Mouse (Mus musculus) monocyte, adult 2 months (primary cell): ENCODE results near the gene Cdk17.
A peak's percentile ranks its signal among the peaks of the same experiment; 100 is the strongest.
"Not testable (repeated sequence)": the region's sequence is repeated elsewhere in the genome, so short reads cannot be mapped to it uniquely, and the experiment has no call there.

Source experiments
- DNase-seq, 2 experiments: peaks; one replicate each; pipeline ENCODE4 v3.0.0; 2022; ENCODE audit warnings: low spot score in 2 of 2, low read depth in 1 of 2

Gene Cdk17

DNA sequence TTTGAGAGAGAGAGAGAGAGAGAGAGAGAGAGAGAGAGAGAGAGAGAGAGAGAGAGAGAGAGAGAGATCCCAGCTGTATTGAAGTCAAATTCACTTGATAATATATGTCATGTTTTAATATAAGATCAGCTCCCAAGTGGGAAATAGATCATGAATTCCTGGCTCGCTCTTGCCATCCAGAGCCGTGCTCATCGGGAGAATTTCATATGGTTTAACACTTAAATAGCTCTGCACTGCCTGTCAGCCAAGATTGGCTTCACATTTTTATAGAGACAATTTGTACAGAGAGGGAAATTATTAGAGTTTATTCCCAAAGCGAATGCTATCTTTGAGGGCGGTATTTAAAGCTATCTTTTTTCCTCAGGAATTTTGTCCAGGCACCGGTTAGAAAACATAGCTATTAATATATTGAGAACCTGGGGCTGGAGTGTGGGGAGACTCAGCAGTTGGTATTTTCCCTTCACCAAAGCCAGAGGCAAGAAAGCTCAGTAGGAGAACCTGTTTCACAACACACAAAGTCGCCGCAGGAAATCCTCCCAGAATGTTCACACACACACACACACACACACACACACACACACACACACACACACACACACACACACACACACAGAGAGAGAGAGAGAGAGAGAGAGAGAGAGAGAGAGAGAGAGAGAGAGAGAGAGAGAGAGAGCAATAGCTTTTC is 17.9 kb upstream of the Cdk17 start:
- DNase-seq, result no peak

DNA sequence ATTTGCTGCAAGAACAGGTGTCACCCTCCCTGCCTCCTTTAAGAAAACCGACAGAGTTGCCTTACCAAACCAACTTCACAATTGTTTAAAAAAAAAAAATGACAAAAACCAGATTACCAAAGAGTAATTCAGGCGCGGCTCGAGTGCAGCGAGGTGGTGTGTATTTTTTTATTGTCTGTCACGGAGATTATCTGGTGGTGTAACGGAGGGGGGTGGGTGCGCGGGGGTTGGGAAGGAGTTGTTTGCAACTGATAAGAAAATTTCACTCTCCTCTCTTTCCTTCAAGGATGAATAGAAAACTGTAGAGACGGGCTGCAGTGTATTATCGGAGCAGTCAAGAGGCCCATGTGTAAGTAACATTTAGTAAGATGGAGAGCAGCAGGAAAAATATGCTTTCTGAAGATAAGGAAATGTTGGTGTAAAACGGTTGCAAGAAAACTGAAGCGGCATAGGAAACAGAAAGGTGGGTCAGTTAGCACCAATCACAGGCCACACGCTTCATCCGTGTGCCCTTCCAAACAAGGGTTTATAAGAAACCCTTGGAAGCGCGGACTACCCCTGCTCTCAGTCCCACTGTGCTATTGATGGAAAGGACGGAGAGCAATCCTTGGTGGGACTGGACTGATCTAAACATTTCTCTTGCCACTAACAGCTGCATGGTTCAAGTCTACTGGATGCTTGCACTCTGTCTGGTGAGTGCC is 17.2 kb upstream of the Cdk17 start:
- DNase-seq, result no peak

GRCm38 (mm10) chr10:93143986-93144314 is 16.7 kb upstream of the Cdk17 start:
- DNase-seq, result no peak

DNA sequence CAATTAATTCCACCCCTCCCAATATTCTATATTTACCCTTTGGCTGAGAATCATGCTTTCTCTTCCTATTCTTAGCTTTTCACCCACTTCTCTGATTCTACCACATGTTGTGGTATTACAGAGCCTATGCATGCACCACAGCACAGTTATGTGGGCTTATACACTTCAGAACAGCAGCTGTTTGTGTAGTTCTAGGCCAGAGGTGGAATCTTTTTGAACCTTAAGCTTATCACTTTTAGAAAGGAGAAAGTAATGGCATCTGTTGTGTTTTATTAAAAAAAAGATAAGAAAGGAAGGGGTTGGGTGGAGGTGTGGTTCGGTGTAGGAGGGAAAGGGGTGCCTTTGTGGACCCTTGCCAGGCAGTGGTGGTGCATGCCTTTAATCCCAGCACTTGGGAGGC is 16.1 kb upstream of the Cdk17 start:
- DNase-seq, result no peak

GRCm38 (mm10) chr10:93145088-93145487 is 15.6 kb upstream of the Cdk17 start:
- DNase-seq, result peak; percentile 18 to 65

- no peak for DNase-seq
Measured at GRCm38 (mm10) chr10:93146601-93147000, 14.1 kb upstream of the Cdk17 start.

GRCm38 (mm10) chr10:93147691-93148090 is 13.0 kb upstream of the Cdk17 start:
- DNase-seq, result no peak

DNA sequence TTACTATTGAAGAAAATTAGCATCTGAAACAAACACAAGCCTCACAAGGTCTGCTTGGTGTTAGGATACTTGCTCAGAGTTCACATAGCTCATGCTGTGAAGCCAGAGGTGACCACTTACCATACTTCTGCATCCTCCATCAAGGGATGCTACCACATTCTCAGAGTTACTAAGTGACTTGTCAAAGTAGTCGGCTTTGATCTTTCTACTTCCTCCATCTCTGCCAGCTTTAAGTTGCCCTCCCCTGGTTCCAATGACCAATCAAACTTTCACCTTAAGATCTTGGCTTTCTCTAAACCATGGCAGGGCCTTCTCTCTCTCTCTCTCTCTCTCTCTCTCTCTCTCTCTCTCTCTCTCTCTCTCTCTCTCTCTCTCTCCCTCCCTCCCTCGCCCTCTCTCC is 11.1 kb upstream of the Cdk17 start:
- DNase-seq, result no peak

DNA sequence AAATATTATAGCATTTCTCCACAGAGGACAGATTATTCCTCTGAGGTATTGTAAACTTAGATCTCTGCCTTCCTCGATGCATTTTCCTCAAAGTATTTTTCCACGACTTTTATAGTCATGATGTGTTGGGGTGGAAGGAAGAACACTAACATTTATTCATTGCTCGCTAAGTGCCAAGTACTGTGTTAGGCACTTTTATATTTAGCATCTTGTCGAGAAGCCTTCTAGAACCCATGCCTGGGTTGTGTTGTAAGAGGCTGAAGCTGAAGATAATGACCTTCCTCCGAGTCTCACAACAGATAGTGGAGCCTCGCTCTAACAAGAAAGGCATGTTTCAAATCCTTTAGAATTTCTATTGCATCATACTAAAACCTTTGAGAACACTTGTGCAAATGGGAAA is 8.9 kb upstream of the Cdk17 start:
- no peak for DNase-seq

DNA sequence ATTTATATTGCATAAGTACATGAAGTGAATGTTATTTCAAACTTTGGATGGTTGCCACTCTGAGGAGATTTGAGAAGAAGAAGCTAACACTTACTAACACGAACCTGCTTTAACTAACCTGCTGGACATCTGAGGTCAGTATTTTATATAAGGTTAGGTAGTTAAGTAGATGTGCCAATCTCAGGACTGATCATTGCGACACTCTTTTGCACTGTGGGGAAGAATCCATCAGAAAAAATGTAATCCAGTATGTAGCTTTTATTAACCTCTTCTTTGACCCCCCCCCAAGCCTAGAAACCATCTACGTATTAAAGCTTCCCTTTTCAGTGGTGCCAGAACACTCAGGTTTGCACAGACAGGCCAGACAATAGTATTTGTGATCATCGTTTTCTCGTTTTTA is 8.0 kb upstream of the Cdk17 start:
- DNase-seq, result no peak

DNA sequence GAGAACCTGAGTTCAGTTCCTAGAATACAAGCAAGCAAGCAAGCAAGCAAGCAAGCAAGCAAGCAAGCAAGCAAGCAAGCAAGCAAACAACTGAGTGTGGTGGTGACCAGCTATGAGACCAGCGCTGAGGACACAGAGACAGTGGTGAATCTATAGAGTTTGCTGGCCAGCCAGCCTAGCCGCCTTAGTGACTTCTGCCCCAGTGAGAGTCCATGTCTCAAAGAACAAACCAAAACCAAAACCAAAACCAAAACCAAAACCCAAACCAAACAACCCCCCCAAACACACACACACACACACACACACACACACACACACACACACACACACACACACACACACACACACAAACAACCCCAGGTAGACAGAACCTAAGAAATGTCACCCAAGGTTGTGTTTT is 7.3 kb upstream of the Cdk17 start:
- not testable (repeated sequence) for DNase-seq

DNA sequence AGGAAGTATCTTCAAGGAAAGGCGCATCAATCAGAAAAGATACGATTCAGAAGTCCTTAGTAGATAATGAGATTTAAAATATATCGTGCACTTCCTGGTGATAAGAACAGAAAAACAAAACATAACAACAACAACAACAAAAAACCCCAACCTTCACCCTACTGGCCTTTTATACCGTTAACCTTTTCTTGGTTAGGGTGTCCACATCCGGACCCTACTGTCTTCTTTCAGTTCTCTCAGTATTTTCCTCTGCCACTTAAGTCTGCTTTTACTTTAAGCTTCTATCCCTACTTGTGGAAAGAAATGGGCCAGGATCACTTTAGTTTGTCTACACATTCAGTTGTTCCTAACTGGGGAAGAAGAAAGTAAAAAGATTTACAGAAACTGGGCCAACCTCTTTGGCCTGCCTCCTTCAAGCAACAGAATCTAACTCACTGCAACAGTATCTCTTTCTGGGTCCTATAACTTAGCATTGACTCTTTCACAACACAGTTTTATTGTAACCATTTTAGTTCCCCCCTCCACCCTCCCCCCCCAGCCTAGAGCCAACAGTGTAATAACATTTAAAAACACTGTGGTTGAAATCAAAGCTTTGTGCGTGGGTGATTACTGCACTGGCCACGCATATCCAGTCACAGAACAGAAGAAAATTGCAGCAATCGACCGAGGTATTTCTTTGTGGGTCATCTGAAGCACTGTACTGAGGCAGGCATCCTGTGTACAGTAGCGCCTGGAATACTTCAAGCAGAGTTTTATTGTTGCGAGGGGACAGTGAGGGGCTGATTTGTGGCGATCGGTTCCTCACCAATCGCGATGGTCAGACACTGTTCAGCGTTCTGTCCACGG is 801 bp upstream of the Cdk17 start:
- DNase-seq, result no peak

GRCm38 (mm10) chr10:93160497-93160806 is 223 bp upstream of the Cdk17 start:
- peak in 1 of 2 experiments; percentile 49 for DNase-seq

DNA sequence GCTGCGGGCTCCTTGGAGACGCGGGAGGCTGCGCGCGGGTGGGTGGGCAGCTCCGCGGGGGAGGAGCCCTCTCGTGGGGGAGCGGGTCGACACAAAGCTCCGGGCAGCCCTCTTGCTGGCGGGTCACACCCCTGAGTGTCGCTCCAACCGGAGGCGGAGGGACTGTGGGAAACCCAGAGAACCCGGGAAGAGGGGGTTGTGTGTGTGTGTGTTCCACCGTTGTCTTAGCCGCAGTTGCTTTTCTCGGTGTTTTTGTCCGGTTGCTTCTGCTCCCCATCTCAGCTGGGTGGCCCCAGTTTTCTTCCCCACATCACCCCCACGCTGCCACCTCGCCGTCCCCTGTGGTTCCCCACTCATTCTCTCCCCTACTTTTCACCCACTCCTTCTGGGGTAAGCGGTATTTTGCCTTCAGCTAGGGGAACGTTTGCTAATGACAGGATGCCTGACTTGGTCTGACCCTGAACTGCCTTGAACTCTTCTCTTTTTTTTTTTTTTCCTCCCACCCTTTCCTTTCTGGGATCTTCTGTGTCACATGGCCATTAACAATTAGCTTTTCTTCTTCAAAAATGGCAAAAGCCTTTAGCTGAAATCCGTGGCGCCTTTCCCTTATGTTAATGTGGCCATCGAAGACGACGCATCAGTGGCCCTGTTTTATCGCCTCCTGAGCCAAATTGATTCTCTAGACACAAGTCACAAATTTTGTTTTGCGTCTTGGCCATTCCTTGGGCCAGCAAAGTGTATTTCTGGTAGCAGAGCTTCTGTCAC is 1.0 kb downstream of the Cdk17 start:
- no peak for DNase-seq

DNA sequence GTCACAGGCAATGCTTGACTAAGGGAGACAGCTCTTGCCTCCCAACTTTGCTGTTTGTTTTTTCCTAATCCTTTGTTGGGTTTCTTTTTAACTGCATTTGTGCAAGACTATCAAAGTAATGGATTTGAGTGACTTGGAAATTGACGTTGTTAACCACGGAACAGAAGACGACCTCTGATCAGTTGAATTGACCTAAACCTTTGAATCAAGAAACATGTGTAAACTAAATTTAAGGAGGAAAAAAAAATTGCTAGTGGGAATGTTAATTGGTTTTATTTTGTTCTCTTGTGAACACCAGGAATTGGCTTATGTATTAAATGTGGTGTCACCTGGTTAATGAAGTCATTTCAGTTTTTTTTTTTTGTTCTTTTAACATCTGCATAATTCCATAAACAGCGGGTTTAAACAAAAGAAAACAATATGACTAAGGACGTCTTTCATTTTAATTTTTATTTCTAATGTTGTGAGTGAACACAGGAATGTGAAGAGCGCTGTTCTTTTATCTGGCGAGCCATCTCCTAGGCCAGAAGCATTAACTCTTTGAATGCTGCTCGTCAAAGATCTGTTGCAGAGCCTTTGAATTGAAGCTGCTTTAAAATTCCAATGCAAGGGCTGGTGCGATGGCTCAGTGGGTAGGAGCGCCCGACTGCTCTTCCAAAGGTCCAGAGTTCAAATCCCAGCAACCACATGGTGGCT is 1.7 kb downstream of the Cdk17 start:
- DNase-seq, result no peak

GRCm38 (mm10) chr10:93162972-93163660 is 2.4 kb downstream of the Cdk17 start:
- no peak for DNase-seq

GRCm38 (mm10) chr10:93163711-93164488 is 3.2 kb downstream of the Cdk17 start:
- DNase-seq, result no peak

- DNase-seq, result no peak
Measured at GRCm38 (mm10) chr10:93165416-93166381, 5.0 kb downstream of the Cdk17 start.
